Mouse (Mus musculus) embryonic facial prominence, embryonic 13.5 days (tissue): ENCODE results near the gene Rnf135. TPM values are rescaled to one million over a fixed set of nuclear protein-coding genes. Genes with fewer than 3 reads are reported as not detected.

Experiments used
- ATAC-seq: fragments of 200-750 bp; cut with Nextera tagmentation; 2 replicates; pipeline ENCODE4 v1.8.0; 2017; ENCODE audit warnings: low read depth; ENCODE audit not compliant: insufficient number of reproducible peaks, insufficient read depth, low FRiP score, low TSS enrichment
- H3K27ac ChIP-seq: fragments of 300-500 bp; sonication (generic); 2 replicates; pipeline ENCODE4 v1.5.1; 2015; ENCODE audit warnings: moderate library complexity, mild to moderate bottlenecking, inconsistent platforms
- H3K27me3 ChIP-seq: fragments of 300-500 bp; sonication (generic); 2 replicates; pipeline ENCODE4 v1.6.1; 2015; ENCODE audit warnings: mild to moderate bottlenecking, inconsistent platforms
- H3K36me3 ChIP-seq: fragments of 300-500 bp; sonication (generic); 2 replicates; pipeline ENCODE4 v1.6.1; 2015; ENCODE audit warnings: mild to moderate bottlenecking, inconsistent platforms
- H3K4me1 ChIP-seq: fragments of 300-500 bp; sonication (generic); 2 replicates; pipeline ENCODE4 v1.6.1; 2015; ENCODE audit warnings: inconsistent platforms
- H3K4me2 ChIP-seq: fragments of 300-500 bp; sonication (generic); 2 replicates; pipeline ENCODE4 v1.6.1; 2015; ENCODE audit warnings: moderate library complexity, mild to moderate bottlenecking, inconsistent platforms
- H3K4me3 ChIP-seq: fragments of 300-500 bp; sonication (generic); 2 replicates; pipeline ENCODE4 v1.5.1; 2015; ENCODE audit warnings: mild to moderate bottlenecking, inconsistent platforms
- H3K9ac ChIP-seq: fragments of 300-500 bp; sonication (generic); 2 replicates; pipeline ENCODE4 v1.6.1; 2015; ENCODE audit warnings: mild to moderate bottlenecking, inconsistent platforms
- H3K9me3 ChIP-seq: fragments of 300-500 bp; sonication (generic); 2 replicates; pipeline ENCODE4 v1.6.1; 2016; ENCODE audit warnings: inconsistent platforms
- WGBS: fragments of 180-500 bp; shearing (Covaris S2); methylation state at CpG from one replicate; pipeline ENCODE4 v1.1.7; 2015; ENCODE audit warnings: mixed read lengths; 5-methylcytosine and 5-hydroxymethylcytosine counted together
- polyA plus RNA-seq: library from polyadenylated mRNA; unstranded; fragments of >200 nt; fragmentation: Nextera tagmentation; extraction: Ambion mirVana; gene quantifications from 2 replicates; pipeline ENCODE4 v1.2.1, GENCODE M21; 2015

Gene Rnf135
- polyA plus RNA-seq, 1 experiment from 2014 or later, result 8.1 TPM

GRCm38 (mm10) chr11:80163362-80164116, 20.1 kb upstream of the Rnf135 start:
- Histone ChIP-seq H3K36me3 (no peaks in the 10 kb centered on the region), H3K4me2 (no peak overlapping the region), H3K27me3 (no peaks in the 10 kb centered on the region), H3K4me1 (no peaks in the 10 kb centered on the region), H3K4me3 (no peak overlapping the region), H3K27ac (no peak overlapping the region), H3K9ac (no peak overlapping the region), H3K9me3 (no peaks in the 10 kb centered on the region)
- 52% methylated on average over 7 of the region's 7 CpGs for WGBS
- no peak for ATAC-seq

GRCm38 (mm10) chr11:80164224-80164623, 19.4 kb upstream of the Rnf135 start:
- Histone ChIP-seq H3K27me3 (no peaks in the 10 kb centered on the region), H3K4me3 (no peak overlapping the region), H3K4me2 (no peak overlapping the region), H3K9me3 (no peaks in the 10 kb centered on the region), H3K36me3 (no peaks in the 10 kb centered on the region), H3K9ac (no peak overlapping the region), H3K4me1 (no peaks in the 10 kb centered on the region), H3K27ac (no peak overlapping the region)
- ATAC-seq, result no peak
- WGBS, result 40% methylated on average over 2 of the region's 2 CpGs

- Histone ChIP-seq H3K27me3 (no peaks in the 10 kb centered on the region), H3K4me1 (no peaks in the 10 kb centered on the region), H3K4me2 (no peak overlapping the region), H3K9ac (no peak overlapping the region), H3K27ac (no peak overlapping the region), H3K4me3 (no peak overlapping the region), H3K9me3 (no peaks in the 10 kb centered on the region), H3K36me3 (no peaks in the 10 kb centered on the region)
- WGBS, result 91% methylated on average over 9 of the region's 9 CpGs
- ATAC-seq, result no peak
These were observed 15.5 kb upstream of the Rnf135 start for GRCm38 (mm10) chr11:80168121-80168520.

- Histone ChIP-seq H3K27me3 (no peaks in the 10 kb centered on the region), H3K4me2 (no peak overlapping the region), H3K9ac (no peak overlapping the region), H3K4me1 (no peaks in the 10 kb centered on the region), H3K27ac (no peak overlapping the region), H3K9me3 (no peaks in the 10 kb centered on the region), H3K4me3 (no peak overlapping the region), H3K36me3 (no peaks in the 10 kb centered on the region)
- ATAC-seq, result no peak
- WGBS, result 80% methylated on average over 4 of the region's 4 CpGs
These were observed 14.9 kb upstream of the Rnf135 start for GRCm38 (mm10) chr11:80168611-80169249.

GRCm38 (mm10) chr11:80169629-80170028, 14.0 kb upstream of the Rnf135 start:
- Histone ChIP-seq H3K4me3 (no peak overlapping the region), H3K4me2 (no peak overlapping the region), H3K27me3 (no peaks in the 10 kb centered on the region), H3K27ac (no peak overlapping the region), H3K9me3 (no peaks in the 10 kb centered on the region), H3K9ac (no peak overlapping the region), H3K4me1 (no peaks in the 10 kb centered on the region), H3K36me3 (no peaks in the 10 kb centered on the region)
- ATAC-seq, result no peak
- WGBS, result 83% methylated on average over 3 of the region's 3 CpGs

- 59% methylated on average over 5 of the region's 5 CpGs for WGBS
- Histone ChIP-seq H3K36me3 (no peaks in the 10 kb centered on the region), H3K9ac (no peak overlapping the region), H3K9me3 (no peaks in the 10 kb centered on the region), H3K4me1 (no peaks in the 10 kb centered on the region), H3K4me2 (no peak overlapping the region), H3K27me3 (no peaks in the 10 kb centered on the region), H3K27ac (no peak overlapping the region), H3K4me3 (no peak overlapping the region)
- no peak for ATAC-seq
These were observed 13.3 kb upstream of the Rnf135 start for GRCm38 (mm10) chr11:80170351-80170750.

- no peaks in the 10 kb centered on the region for H3K27me3 ChIP-seq
- WGBS, result 77% methylated on average over 4 of the region's 4 CpGs
- ATAC-seq, result no peak
These were observed 11.8 kb upstream of the Rnf135 start for GRCm38 (mm10) chr11:80171884-80172283.

GRCm38 (mm10) chr11:80173963-80174670, 9.5 kb upstream of the Rnf135 start:
- no peaks in the 10 kb centered on the region for H3K4me1 ChIP-seq
- H3K27me3 ChIP-seq, result no peaks in the 10 kb centered on the region
- H3K9ac ChIP-seq, result no peak overlapping the region
- no peaks in the 10 kb centered on the region for H3K36me3 ChIP-seq
- H3K4me2 ChIP-seq, result no peak overlapping the region
- ATAC-seq, result no peak
- H3K4me3 ChIP-seq, result no peak overlapping the region
- no peaks in the 10 kb centered on the region for H3K9me3 ChIP-seq
- 75% methylated on average over 11 of the region's 11 CpGs for WGBS
- H3K27ac ChIP-seq, result no peak overlapping the region

More at GRCm38 (mm10) chr11:80171884-80172283, 11.8 kb upstream of the Rnf135 start:
- H3K9ac ChIP-seq, result no peak overlapping the region
- no peak overlapping the region for H3K4me3 ChIP-seq
- H3K4me1 ChIP-seq, result no peaks in the 10 kb centered on the region
- H3K9me3 ChIP-seq, result no peaks in the 10 kb centered on the region
- no peak overlapping the region for H3K27ac ChIP-seq
- H3K36me3 ChIP-seq, result no peaks in the 10 kb centered on the region
- no peak overlapping the region for H3K4me2 ChIP-seq

GRCm38 (mm10) chr11:80176911-80177895, 6.4 kb upstream of the Rnf135 start:
- Histone ChIP-seq H3K27ac (no peak overlapping the region), H3K36me3 (no peaks in the 10 kb centered on the region), H3K4me3 (no peak overlapping the region), H3K27me3 (no peaks in the 10 kb centered on the region), H3K4me2 (no peak overlapping the region), H3K9ac (no peak overlapping the region), H3K4me1 (no peaks in the 10 kb centered on the region), H3K9me3 (no peaks in the 10 kb centered on the region)
- WGBS, result 72% methylated on average over 11 of the region's 11 CpGs
- ATAC-seq, result no peak

GRCm38 (mm10) chr11:80178316-80178715, 5.3 kb upstream of the Rnf135 start:
- no peak overlapping the region for H3K9ac ChIP-seq
- H3K27ac ChIP-seq, result no peak overlapping the region
- H3K36me3 ChIP-seq, result no peaks in the 10 kb centered on the region
- ATAC-seq, result no peak
- H3K27me3 ChIP-seq, result no peaks in the 10 kb centered on the region
- H3K9me3 ChIP-seq, result no peaks in the 10 kb centered on the region
- H3K4me2 ChIP-seq, result no peak overlapping the region
- 81% methylated on average over 8 of the region's 8 CpGs for WGBS
- no peaks in the 10 kb centered on the region for H3K4me1 ChIP-seq
- no peak overlapping the region for H3K4me3 ChIP-seq
